Mouse (Mus musculus) lung, postnatal 0 days (tissue): ENCODE measurements at regions not wholly inside any gene's neighbourhood (a gene's known extent, or its start where the extent isn't known, plus 50 kb on each side); places are given as distances from the start of the nearest gene placed in this dataset.

Experiments
- ATAC-seq: fragments of 200-750 bp; cut with Nextera tagmentation; 2 replicates; pipeline ENCODE4 v1.8.0; 2017; ENCODE audit warnings: moderate library complexity
- DNase-seq: peaks from one replicate; pipeline ENCODE4 v3.0.0-alpha.2; 2016; ENCODE audit warnings: low spot score
- H3K27ac ChIP-seq: fragments of 300-500 bp; sonication (generic); 2 replicates; pipeline ENCODE4 v1.5.1; 2014; ENCODE audit warnings: antibody characterized with exemption, mild to moderate bottlenecking, low read length, mixed read lengths
- H3K27me3 ChIP-seq: fragments of 300-500 bp; sonication (generic); replicated peaks from 2 replicates; pipeline ENCODE4 v1.6.1; 2014; ENCODE audit warnings: low read length, mixed read lengths; ENCODE audit not compliant: insufficient read depth
- H3K36me3 ChIP-seq: fragments of 300-500 bp; sonication (generic); 2 replicates; pipeline ENCODE4 v1.6.1; 2014; ENCODE audit warnings: low read length, mixed read lengths; ENCODE audit not compliant: insufficient read depth
- H3K4me1 ChIP-seq: fragments of 300-500 bp; sonication (generic); 2 replicates; pipeline ENCODE4 v1.6.1; 2014; ENCODE audit warnings: antibody characterized with exemption, low read depth, low read length, mixed read lengths; ENCODE audit not compliant: insufficient read depth
- H3K4me2 ChIP-seq: fragments of 300-500 bp; sonication (generic); replicated peaks from 2 replicates; pipeline ENCODE4 v1.6.1; 2014; ENCODE audit warnings: low read depth, mild to moderate bottlenecking, low read length, moderate library complexity, mixed read lengths
- H3K4me3 ChIP-seq: fragments of 300-500 bp; sonication (generic); 2 replicates; pipeline ENCODE4 v1.5.1; 2014; ENCODE audit warnings: low read depth, low read length
- H3K9ac ChIP-seq: fragments of 300-500 bp; sonication (generic); replicated peaks from 2 replicates; pipeline ENCODE4 v1.6.1; 2014; ENCODE audit warnings: low read depth, mild to moderate bottlenecking
- H3K9me3 ChIP-seq: fragments of 300-500 bp; sonication (generic); 2 replicates; pipeline ENCODE4 v1.6.1; 2016; ENCODE audit warnings: low read length, mixed read lengths
- CTCF ChIP-seq: IDR thresholded peaks from 2 replicates; pipeline ENCODE4 v1.5.1; 2016; ENCODE audit warnings: antibody characterized with exemption, mild to moderate bottlenecking
- EP300 ChIP-seq: IDR thresholded peaks from 2 replicates; pipeline ENCODE4 v1.6.1; 2016; ENCODE audit warnings: antibody characterized with exemption, mild to moderate bottlenecking, control low read depth
- WGBS: fragments of 180-500 bp; shearing (Covaris S2); extraction: QIAGEN DNeasy Blood & Tissue Kit; methylation state at CpG from one replicate; pipeline ENCODE4 v1.1.7; 2014; 5-methylcytosine and 5-hydroxymethylcytosine counted together

DNA sequence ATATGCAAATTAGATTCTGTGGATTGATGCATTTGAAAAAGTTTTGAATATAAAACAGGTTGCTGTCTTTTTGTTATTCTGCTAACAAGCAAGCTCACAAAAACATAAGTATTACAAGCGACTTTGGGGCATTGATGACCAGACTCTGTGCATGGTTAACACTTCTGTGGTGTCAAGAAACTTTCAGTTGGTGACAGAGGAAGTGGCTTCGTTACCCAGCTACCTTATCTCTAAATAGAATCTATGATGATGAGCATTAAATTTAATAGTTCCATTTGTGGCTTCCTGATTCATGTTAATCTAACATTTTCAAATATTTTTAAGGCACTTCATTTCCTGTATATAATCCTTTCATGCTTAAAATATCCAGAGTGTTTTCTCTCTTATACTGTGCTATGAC is 100.8 kb downstream of the Tm2d1 start:
- H3K27me3 ChIP-seq: no peaks in the 10 kb centered on the region
- no peak overlapping the region for H3K4me2 ChIP-seq
- TF ChIP-seq EP300 (no peak), CTCF (no peak)
- H3K36me3 ChIP-seq: no peaks in the 10 kb centered on the region
- no peaks in the 10 kb centered on the region for H3K9me3 ChIP-seq
- H3K4me1 ChIP-seq: no peaks in the 10 kb centered on the region
- ATAC-seq (no peak), DNase-seq (no peak)
- 47% methylated on average over 2 of the region's 2 CpGs for WGBS
- no peak overlapping the region for H3K9ac ChIP-seq
- H3K27ac ChIP-seq: no peak overlapping the region
- H3K4me3 ChIP-seq: no peak overlapping the region

GRCm38 (mm10) chr4:98258336-98258735 is 124.8 kb downstream of the Tm2d1 start:
- Histone ChIP-seq H3K9ac (no peak overlapping the region), H3K9me3 (no peaks in the 10 kb centered on the region), H3K4me2 (no peak overlapping the region), H3K27me3 (no peaks in the 10 kb centered on the region), H3K4me3 (no peak overlapping the region), H3K4me1 (no peaks in the 10 kb centered on the region), H3K27ac (no peak overlapping the region), H3K36me3 (no peaks in the 10 kb centered on the region)
- DNase-seq (no peak), ATAC-seq (peak; percentile 33; the same call in 1 of the 2 replicates)
- TF ChIP-seq EP300 (no peak), CTCF (no peak)
- 54% methylated on average over 7 of the region's 7 CpGs for WGBS

- Histone ChIP-seq H3K27ac (no peak overlapping the region), H3K9me3 (no peaks in the 10 kb centered on the region), H3K4me2 (no peak overlapping the region), H3K9ac (no peak overlapping the region), H3K27me3 (no peaks in the 10 kb centered on the region), H3K4me1 (no peaks in the 10 kb centered on the region), H3K36me3 (no peaks in the 10 kb centered on the region), H3K4me3 (no peak overlapping the region)
- no peak for DNase-seq
- ATAC-seq: peak; percentile 62
- TF ChIP-seq EP300 (no peak; the same call in 1 of the 2 replicates), CTCF (no peak)
- 88% methylated on average over 9 of the region's 9 CpGs for WGBS
Observed at GRCm38 (mm10) chr4:98257711-98258110, 125.4 kb downstream of the Tm2d1 start.

- Histone ChIP-seq H3K9ac (no peak overlapping the region), H3K27me3 (no peaks in the 10 kb centered on the region), H3K36me3 (no peaks in the 10 kb centered on the region), H3K4me3 (no peak overlapping the region), H3K27ac (no peak overlapping the region), H3K4me1 (no peaks in the 10 kb centered on the region), H3K4me2 (no peak overlapping the region), H3K9me3 (no peaks in the 10 kb centered on the region)
- DNase-seq (peak; percentile 50), ATAC-seq (no peak)
- TF ChIP-seq EP300 (no peak), CTCF (peak; percentile 61)
- 61% methylated on average over 18 of the region's 18 CpGs for WGBS
Observed at GRCm38 (mm10) chr4:98254856-98255853, 128.0 kb downstream of the Tm2d1 start.

DNA sequence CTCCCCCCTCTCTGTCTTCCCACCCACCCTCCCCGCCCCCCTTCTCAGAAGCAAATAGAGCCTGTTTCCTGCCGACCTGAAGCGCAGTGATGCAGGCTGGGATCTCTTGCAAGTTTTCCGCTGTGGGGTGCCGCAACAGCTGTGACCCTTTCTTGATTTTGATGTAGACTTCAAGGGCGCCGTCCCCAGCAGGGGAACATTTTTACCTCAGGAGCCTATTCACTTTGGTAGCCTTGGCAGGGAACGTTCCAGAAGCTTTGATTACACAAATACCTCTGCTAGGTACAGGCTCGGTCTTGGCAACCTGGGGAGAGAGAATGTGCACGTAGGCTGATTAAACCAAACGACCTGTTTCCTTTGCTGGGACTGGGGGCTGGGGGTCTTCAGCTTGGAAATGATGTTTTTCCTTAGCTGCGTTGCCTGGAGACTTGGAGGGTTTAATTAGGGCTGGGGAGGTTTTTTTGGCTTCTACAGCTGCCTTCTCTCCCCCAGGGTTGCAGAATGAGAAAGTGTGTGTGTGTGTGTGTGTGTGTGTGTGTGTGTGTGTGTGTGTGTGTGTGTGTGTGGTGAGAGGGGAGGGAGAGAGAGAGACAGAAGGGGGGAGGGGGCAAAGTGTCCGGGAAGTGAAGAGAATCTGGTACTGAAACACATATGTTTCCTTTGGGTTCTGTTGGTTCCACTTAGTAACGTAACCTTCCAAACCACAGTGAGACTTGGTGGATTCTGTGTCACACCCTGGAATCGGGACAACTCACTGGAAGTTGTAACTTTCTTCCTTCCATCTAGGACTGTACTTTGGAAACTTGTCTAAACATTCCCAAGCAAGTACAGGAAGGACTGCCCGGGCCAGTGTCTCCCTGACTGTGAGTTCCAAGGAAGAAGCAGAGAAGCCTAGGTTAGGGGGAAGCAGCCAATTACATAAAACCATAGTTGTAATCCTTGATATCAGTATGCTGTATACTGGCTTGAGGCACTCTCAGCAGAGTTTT is 138.9 kb downstream of the Tm2d1 start:
- no peak overlapping the region for H3K4me3 ChIP-seq
- H3K4me1 ChIP-seq: peaks cover 8% of the 10 kb centered on the region
- ATAC-seq: peak; percentile 63
- peak; percentile 56 for DNase-seq
- TF ChIP-seq EP300 (no peak), CTCF (no peak)
- no peaks in the 10 kb centered on the region for H3K36me3 ChIP-seq
- H3K9me3 ChIP-seq: no peaks in the 10 kb centered on the region
- no peaks in the 10 kb centered on the region for H3K27me3 ChIP-seq
- peak overlapping the region; percentile 45 for H3K4me2 ChIP-seq
- H3K27ac ChIP-seq: peak overlapping the region; percentile 32; the same call in 1 of the 2 replicates
- WGBS: 5% methylated on average over 15 of the region's 16 CpGs
- H3K9ac ChIP-seq: no peak overlapping the region

DNA sequence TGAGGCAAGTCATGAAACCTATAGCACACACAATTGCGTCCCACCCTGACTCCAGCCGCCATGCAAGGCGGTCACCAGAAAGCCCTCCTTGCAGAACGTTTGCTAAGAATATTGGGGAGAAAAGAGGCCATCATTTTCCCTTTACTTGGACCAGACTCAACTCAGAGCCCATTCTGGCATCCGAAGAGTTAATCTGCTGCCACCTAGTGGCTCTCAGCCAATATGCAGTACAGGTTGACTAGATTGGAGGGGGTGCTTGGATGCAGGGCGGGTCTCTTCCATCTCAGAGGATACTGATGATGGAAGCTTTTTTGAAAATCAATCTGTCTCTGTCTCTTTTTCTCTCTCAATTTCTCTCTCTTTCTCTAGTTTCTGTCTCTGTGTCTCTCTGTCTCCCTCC is 139.6 kb downstream of the Tm2d1 start:
- ATAC-seq (peak; percentile 54), DNase-seq (peak; percentile 73)
- Histone ChIP-seq H3K9ac (no peak overlapping the region), H3K4me1 (peaks cover 8% of the 10 kb centered on the region), H3K4me3 (no peak overlapping the region), H3K4me2 (no peak overlapping the region), H3K27ac (no peak overlapping the region), H3K27me3 (no peaks in the 10 kb centered on the region), H3K36me3 (no peaks in the 10 kb centered on the region), H3K9me3 (no peaks in the 10 kb centered on the region)
- 9% methylated on average over 6 of the region's 6 CpGs for WGBS
- TF ChIP-seq CTCF: peak; percentile 67
- TF ChIP-seq EP300: no peak
